Mouse (Mus musculus) mesoderm, embryonic 11.5 days (tissue): ENCODE data around the gene Tmem220.

Experiments
- DNase-seq: peaks from one replicate; pipeline ENCODE4 v3.0.0-alpha.2; 2012; ENCODE audit warnings: low read depth, low spot score

Tmem220 gene

DNA sequence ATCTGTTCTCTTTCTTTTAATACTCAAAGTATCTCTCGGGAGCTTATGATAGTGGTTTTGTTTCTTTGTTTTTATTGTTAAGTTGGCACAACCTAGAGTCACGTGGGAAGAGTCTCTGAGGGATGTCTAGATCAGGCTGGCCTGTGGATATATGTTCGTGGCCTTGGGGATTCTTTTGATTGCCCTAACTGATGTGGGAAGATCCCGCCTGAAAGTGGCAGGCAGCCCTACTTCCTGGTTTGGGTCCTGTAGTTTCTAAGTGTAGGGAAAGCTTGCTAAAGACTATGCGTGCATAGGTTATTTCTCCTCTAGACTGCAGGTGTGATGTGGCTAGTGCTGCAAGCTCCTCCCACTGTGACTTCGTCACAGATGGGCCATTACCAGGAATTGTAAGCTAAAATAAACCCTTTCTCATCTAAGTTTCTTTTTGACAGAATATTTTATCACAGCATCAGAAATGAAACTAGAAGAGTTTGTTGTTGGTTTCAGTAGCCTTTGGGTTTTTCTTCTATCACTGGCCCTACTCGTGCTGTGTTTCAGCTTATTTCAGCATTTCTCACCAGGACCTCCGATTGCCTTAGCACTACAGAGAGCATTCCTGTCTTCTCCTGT is 29.9 kb downstream of the Tmem220 start:
- DNase-seq, result no peak

GRCm38 (mm10) chr11:67061311-67061710 is 36.4 kb downstream of the Tmem220 start:
- no peak for DNase-seq

DNA sequence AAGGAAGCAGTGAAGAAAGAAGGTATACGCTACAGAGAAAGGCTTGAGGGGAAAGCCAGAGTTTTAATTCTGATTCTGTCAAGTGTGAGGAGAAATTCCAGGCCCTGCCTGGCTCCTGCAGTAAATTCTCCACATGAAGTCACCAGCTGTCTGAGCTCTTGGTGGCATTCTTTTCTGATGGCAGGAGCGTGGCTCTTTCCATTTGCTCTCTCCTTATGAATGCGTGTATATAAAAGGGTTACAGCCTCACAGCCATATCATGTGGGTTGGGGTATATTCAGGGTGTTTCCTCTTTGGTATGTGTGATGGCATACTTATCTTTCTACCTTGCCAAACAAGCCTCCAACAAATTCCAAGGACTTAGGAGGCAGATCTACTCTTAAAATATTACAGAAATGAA is 37.8 kb downstream of the Tmem220 start:
- no peak for DNase-seq

- no peak for DNase-seq
Measured at GRCm38 (mm10) chr11:67067741-67068140, 42.8 kb downstream of the Tmem220 start.

DNA sequence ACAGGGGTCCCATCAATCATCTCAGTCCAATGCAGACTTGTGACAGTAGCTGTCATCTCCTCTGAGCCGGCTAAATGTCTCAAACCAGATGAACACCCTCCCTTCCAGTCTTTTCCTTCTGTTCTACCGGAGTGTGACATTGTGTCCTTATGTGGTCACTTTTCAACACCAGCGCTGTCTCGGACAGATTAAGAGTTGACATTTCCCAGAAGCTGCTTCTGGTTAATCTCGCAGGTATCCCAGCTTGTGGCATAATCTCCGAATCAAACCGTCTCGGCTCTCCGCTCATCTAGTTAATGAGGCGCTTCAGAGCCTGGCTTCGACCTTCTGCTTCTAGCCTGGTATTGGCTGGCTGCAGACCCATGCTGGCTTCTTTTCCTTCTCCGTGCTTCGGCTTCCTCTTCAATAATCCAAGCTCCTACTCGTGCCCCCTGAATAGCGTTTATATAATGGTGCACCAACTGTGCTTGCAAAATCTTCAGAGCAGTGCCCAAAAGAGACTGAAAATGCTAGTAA is 47.7 kb downstream of the Tmem220 start:
- no peak for DNase-seq

DNA sequence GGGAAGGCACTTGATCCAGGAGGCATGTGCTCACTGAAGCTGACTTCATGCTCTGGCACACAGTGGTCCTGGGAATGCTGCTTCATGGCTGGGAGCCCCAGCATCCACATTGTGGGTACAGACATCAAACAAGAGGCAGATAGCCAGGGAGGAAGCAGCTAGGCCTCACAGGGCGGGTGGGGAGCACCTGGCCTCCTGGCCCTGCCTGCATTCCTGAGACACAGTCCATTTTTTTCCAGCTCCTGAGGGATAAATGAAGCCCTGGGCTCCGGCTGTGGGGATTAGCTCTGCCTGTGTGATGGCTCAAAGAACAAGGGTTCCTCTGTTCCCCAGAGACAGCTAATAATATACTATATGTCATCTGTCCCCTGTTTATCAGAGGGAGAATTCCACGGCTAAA is 50.1 kb downstream of the Tmem220 start:
- DNase-seq, result peak; percentile 48

DNA sequence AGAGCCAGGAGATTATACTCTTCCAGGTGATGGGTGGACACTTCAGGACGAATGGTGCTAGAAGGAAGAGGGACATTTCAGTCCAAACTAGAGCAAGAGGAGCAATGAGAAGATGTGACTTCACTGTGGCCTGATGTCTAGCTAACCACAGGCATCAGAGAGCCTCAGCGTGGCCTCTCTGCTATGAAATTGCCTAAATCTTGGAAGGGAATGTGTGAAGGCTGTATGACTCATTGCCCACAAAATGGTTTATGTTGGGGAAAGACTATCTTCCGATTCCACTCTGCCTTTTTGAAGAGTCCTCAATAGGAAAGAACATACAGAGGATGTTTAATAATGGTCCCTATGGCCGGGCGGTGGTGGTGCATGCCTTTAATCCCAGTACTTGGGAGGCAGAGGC is 51.8 kb downstream of the Tmem220 start:
- DNase-seq, result no peak

- DNase-seq, result no peak
Measured at GRCm38 (mm10) chr11:67077435-67077834, 52.5 kb downstream of the Tmem220 start.

DNA sequence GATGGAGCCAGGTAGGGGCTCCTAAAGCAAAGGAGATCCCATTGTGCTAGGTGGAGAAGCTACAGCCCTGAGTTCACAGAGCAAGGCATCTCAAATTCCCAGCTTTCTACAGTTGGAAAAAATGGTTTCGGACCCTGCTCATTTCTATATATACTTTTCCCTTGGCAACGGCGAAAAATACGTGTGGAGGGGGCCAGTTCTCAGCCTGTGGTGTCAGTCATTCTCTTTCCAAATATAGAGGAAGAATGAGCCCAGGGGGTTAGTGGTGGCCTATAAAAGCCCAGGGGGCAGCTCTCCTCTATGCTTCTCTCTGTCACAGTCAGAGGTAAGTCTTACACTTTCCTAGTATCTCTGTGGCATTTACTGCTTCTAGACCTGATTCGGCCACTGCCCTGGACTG is 53.0 kb downstream of the Tmem220 start, which contains the start of gene Myh3:
Gene Myh3, plus strand, starts transcription at position 301 of the 400 bp plus-strand sequence.
- no peak for DNase-seq

DNA sequence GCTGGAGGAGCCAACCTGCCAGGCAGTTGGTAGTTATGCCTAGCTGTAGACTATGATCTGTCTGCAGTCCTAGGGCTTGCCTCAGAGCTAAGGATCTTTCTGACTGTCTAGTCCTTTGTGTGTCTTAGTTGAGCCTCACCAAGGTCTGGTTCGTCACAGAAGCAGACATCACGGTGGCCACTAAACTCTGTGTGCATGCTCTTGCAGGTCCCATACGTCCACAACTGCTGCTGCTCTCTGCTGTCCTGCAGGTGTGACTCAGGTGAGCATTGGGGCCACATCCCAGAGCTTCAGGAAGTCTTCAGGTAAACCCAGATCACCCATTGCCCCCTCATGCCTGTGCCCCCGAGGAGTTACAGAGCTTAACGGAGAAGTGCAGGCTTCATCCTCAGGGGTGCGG is 53.9 kb downstream of the Tmem220 start:
- DNase-seq, result no peak

DNA sequence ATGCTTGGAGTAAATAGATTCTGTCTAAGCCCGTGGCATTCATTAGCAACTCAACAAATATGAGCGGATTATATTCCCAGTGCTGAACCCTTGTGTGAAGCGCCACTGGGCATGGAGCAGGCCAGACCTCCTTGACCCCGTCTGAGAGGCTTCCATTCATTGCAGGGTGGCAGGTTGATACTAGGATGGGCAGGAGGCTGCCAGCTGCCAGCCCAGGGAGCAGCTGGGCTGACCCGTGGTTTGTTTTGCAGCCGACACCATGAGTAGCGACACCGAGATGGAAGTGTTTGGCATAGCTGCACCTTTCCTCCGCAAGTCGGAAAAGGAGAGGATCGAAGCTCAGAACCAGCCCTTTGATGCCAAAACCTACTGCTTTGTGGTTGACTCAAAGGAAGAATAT is 54.8 kb downstream of the Tmem220 start:
- no peak for DNase-seq

DNA sequence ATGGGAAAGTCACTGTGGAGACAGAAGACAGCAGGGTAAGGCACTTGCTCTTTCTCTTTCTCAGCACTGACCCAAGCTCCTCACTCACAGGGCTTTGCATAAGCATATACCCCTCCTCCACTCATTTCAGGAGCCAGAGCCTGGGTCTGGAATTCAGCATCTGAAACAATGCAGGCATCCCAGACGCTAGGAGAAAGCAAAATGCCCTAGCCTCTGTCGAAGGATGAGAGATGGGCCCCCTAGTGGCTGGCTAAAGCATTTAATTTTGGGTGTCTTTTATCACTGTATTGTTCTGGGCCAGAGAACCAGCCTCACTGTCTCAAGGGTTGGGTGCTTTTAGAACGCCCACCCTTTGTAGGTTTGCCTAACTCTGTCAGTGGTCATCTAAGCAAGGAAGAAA is 55.2 kb downstream of the Tmem220 start:
- DNase-seq, result peak; percentile 80

DNA sequence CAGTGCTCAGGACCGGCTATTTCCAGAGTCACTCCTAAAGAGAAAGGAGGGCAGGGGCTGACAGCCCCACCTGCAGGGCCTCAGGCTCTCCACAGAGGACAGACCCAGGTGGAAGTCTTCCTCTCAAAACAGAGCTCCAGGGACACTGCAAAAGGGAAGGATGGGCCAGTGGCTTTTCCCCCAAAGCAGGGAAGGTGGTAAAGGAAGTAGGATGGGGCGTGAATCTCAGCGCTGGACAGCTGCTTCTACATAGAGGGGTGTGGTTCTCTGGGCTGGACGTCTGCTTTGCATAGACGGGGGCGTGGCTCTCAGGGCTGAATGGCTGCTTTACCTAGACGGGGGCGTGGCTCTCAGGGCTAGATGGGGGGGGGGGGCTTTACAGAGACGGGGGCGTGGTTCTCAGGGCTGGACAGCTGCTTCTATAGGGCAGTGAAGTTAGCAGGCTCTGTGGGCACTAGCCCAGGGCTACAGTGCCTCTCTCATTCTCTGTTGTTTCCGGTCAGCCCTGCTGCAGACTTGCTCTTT is 56.2 kb downstream of the Tmem220 start:
- peak; percentile 87 for DNase-seq

DNA sequence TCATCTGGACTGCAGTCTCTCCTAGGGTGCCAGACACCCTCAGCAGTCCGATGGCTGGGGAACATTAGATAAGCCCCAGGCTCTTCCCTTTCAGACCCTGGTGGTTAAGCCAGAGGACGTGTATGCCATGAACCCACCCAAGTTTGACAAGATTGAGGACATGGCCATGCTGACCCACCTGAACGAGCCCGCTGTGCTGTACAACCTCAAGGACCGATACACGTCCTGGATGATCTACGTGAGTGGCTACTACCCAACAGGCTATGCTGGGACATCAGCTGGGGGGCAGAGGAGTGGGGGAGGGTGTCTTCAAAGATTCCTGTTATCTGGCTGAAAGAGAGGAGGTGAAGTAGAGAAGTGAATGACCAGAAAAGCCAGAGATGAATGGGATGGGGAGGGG is 57.2 kb downstream of the Tmem220 start:
- no peak for DNase-seq

DNA sequence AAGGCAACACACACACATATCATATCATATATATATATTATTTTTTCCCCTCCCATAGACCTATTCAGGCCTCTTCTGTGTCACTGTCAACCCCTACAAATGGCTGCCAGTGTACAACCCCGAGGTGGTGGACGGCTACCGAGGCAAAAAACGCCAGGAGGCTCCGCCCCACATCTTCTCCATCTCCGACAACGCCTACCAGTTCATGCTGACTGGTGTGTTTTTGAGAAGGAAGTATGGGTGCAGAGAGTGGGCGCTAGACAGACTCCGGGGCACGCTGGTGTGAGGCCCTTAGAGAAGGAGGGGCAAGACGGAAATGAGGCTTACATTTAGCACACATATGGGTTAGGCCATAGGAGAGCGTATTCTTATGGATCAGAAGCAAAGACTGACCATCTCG is 57.8 kb downstream of the Tmem220 start:
- no peak for DNase-seq

DNA sequence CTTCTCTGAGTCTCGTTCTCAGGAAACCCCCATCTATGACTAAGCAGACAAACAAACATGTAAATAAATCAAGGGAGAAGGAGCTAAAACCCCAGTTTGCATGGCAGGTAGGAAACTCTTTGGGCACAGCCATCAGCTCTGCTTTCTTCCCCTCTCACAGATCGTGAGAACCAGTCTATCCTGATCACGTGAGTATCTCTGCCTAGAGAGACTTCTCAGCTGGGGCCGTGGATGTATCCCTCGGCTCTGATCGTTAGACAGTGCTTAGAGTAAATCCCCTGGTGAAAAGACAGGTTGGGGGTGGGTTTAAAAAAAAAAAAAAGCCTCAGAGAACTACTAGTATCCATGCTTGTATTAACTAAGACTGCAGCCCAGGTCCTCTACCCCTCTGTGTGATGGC is 58.3 kb downstream of the Tmem220 start:
- DNase-seq, result no peak

DNA sequence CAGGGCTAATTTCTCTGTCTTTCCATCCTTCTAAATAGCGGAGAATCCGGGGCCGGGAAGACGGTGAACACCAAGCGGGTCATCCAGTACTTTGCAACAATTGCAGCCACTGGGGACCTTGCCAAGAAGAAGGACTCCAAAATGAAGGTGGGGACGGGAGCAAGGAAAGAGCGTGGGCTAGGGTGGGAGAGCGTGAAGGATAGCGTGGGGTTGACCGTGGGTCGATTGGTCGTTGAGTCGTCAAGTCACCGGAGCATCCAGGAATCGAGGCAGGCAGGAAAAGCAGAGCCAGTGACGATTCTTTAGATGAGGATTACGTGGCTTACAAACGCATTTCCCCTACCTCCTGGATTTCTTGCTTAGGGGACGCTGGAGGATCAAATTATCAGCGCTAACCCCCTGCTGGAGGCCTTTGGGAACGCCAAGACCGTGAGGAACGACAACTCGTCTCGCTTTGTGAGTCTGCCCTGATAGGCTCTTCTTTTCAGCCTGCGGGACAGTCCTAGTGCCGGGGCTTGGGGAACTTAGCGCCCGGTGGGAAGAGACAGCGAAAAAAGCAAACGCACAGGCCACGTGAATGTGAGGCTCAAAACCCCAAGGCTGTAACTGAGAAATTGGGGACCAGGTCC is 58.9 kb downstream of the Tmem220 start:
- no peak for DNase-seq
